Mouse (Mus musculus) erythroblast, embryonic 14.5 days (primary cell): Measurements from ENCODE around the gene Arhgap5.

Experiments
- GATA1 ChIP-seq: IDR thresholded peaks from 2 replicates; pipeline ENCODE4 v1.6.1; 2012; ENCODE audit warnings: low read length, inconsistent platforms, mixed read lengths
- TAL1 ChIP-seq: IDR thresholded peaks from 3 replicates; pipeline ENCODE4 v1.6.1; 2012; ENCODE audit warnings: low read length, inconsistent platforms, mixed read lengths

- no peak for TF ChIP-seq GATA1
- no peak for TF ChIP-seq TAL1
Measured at GRCm38 (mm10) chr12:52493281-52493681, 10.5 kb upstream of the Arhgap5 start.
